Mouse (Mus musculus): ENCODE data around the gene A230050P20Rik.

GRCm38 (mm10) chr9:20892104-20892653, 23.7 kb downstream of the A230050P20Rik start:
- TF ChIP-seq CTCF (IDR thresholded peaks at IDR 0.05; ENCODE audit: low read depth) (no peak), EP300 (optimal IDR thresholded peaks at IDR 0.05) (no peak)

All from stomach, postnatal 0 days (tissue).